Mouse (Mus musculus) kidney, postnatal 10 days (tissue): Measurements from ENCODE around the gene Cd163.
"Not testable (repeated sequence)": the region's sequence is repeated elsewhere in the genome, so short reads cannot be mapped to it uniquely, and the experiment has no call there.

Experiments
- DNase-seq: peaks from one replicate; pipeline ENCODE4 v3.0.0; 2021; ENCODE audit warnings: mixed read lengths

The Cd163 gene

DNA sequence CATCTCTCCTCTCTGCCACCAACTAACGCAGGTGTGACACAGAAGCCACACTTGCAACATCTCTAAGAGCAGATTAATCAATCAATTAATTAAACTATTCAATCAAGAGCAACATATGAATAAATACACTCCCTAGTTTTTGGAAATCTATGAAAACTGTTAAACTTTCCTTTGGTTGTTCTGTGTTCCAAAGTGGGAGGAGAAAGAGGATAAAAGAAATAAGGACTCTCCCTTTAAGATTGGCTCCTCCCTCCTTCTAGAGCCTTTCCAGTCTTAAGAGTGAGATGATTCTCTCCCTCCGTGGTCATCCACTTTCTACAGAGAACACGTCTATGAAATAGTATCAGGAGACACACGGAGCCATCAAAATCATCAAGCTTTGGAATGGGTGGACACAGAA is at the start of gene Cd163:
TSS of gene Cd163 (plus strand) at position 301 of the 400 bp plus-strand sequence.
- DNase-seq = no peak

DNA sequence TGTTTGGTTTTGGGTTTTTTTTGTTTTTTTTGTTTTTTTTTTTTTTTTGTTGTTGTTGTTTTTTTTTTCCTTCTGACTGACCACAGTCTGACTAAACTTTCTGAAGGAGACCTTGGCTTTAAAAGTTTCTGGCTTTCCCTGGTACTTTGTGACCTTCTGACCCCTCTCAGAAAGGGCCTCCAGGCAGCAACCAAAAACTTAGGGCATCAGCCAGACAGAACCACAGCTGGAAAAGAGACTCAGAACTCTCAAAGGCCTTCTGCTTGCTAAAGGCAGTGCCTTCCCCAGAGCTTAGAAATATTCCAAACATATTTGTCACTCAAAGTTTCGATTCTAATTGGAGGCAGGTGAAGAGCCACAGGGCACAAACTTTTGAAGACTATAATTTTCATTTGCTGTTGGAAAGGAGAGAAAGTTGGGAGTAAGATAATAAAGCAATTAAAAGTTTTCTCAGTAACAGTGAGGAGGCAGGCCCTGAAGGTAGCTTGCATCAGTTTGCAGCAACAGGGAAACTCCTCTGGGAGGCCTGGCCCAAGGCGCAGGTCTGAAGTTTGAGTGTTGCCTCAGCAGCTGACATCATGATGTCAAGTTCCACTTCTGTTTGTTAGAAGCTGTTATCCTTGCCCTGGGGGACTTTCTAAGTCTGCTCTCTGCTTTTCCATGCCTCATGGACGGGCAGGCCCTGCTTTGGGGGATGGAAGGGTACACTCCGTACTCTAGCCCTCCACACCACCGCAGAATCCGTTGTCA is 48.6 kb upstream of the Cd163 start:
- DNase-seq = no peak

DNA sequence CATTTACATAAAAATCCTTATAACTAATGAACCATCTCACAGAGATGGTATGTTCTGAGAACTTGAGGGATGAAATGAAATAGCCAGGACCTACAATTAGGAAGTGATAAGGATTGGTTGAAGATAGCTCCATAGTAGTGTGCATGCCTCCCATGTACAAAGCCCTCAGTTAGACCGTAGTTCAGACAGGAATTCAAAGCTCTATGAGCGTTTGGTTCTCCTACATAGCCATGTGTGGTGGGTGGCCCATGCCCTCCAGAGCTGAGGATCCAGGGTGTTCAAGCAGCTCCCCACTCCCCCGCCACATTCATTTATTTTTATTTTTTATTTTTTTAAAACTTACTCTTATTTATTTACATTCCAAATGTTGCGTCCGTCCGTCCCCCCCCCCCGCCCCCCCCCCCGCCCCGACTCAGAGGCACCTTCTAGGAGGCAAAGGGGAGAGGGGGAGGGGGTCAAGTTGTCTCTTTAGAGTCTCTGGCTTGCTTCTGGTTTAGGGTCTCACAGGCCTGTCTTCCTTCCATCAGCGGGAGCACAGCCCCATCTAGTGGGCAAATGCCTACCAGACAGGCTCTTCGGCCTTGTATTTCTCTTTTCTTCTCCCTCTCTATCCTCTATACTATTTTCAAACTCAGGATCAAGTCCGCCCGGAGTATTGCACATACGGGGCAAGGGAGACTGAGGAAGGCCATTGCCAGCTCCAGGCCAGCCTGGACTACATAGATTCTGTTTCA is 44.1 kb upstream of the Cd163 start:
- DNase-seq = peak; percentile 81

DNA sequence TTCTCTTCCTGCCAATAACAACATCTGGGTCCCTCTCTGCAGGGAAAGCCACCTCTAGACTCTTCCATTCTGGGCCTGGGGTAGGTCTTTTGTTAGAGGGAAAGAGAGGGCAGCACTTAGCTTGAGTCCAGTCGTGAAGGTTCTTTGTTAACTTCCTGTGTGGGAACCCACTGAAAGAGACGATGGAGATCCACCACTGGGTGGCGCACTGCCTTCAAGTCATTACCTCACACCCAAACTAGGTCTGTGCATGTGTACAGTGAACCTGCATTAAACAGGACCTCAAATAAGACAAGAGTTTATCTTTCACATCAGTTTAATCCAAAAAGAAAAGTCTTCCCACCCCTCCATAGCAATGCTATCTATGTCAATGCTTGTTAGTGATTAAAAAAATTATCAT is 41.8 kb upstream of the Cd163 start:
- DNase-seq = peak; percentile 86

DNA sequence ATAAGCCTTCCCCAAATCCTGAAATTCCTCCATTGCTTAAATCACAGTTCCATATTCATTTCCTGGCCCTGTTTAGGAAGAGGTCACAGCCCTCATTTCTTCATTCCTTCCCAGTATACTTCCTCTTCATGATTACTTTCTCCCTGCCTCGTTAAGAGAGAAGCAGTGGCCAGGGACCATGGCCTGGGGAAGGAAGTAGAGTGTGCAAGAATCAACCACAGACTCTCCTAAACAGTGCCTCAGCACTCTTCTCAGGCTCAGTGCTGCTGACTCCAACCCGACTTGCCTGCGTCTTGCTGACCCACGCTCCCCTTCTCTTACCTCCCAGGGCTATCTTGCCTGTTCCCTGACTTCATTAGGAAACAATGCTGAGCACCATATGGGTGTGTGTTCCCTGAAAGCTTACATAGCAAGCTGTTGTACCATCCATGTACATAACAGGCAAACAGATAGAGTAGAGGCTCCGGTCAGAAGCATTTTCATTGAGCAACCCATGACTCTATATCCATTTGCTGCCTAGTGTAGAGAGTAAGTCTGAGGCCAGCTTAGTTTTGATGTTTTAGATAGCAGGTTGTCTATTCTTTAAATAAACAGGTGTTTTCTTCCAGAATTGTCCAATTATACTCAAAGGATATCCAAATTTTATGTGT is 31.1 kb upstream of the Cd163 start:
- DNase-seq = no peak

DNA sequence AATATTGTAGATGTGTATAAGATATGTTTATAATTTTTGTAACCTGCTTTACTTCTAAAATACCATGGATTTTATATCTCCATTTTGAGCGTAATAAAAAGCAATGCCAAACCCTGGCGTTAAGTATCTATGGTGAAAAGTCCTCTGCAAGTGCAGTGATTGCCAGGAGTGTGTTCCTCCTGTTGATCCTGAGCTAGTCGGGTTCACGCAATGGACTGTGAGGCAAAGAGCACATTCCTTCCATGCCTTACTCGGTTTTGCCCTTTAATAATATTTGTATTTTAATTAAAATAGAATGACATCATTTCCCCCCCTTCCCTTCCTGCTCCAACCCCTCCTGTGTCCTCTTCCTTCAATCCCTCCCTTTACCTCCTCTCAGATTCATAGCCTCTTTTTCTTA is 26.8 kb upstream of the Cd163 start:
- no peak for DNase-seq

DNA sequence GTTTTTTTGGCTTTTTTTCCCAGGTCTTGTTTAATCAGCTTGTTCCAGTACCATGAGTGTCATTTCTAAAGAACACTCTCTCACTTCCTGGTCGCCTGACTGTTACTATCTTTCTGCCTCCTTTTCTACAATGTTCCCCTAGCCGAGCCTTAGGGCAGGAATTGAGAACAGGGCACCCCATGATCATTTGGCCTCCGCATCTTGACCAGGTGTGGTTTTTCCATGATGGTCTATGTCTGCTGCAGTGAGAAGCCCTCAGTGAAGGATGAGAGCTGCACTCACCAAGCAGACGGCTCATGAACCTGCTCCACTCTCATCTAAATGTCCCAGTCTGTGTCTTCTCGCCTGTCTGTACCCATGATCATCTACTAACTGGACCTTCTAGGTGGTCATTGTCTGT is 26.2 kb upstream of the Cd163 start:
- DNase-seq = no peak

DNA sequence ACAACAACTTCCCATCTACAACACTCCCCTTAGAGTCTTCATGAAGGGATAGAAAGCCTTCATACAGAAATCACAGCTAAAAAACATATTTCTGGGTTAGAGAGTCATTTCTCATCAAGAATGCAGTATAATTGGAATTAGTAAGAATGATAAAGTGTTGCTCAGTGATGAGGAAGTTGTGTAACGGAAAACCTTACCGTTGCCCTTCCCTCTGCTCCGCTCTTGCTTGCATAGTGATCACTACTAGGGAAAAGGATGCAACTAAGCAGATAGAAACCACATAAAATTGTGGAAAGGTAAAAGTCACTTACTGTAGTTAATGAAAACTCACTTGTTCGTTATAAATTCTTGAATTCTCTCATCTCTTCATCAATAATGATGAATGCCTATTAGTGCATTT is 21.7 kb upstream of the Cd163 start:
- no peak for DNase-seq

DNA sequence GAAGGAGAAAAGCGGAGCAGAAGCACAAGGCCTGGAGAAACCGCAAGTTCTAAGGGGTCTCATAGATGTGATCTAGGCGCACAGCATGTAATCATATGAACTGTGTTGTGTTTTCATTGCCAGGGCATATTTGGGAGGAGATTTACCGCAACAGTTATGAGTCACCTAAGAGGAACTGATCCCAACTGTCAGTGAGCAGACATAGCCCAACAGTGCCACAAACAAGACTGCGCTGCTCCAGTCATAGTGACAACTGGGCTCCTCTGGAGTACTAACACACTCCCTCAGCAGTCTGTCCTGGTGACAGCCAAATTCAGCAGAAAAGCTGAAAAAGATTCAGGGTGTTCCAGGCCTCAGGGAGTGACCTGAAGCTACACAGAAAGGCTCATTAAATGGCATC is 7.1 kb upstream of the Cd163 start:
- not testable (repeated sequence) for DNase-seq

DNA sequence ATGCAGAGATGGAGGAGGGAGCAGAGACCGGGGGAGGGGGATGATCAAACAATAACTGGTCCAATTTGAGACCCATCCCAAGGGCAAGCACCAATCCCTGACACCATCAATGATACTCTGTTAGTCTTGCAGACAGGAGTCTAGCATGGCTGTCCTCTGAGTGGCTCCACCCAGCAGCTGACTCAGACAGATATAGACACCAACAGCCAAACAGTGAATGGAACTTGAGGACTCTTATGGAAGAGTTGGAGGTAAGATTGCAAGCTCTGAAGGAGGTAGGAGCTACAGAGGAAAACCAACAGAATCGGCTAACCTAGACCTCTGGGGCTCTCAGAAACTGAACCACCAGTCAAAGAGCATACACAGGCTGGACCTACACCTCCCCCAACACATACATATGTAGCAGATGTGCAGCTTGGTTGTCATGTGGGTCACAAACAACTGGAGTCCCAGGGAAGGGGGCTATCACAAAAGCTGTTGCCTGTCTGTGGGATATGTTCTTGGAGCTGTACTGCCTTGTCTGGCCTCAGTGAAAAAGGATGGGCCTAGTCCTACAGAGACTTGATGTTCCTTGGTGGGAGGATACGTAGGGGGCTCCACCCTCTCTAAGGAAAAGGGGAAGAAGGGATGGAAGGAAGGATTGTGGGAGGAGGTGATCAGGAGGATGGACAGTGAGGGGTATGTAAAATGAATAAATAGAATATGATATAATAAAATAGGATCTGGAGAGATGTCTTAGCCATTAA is 2.8 kb upstream of the Cd163 start:
- no peak for DNase-seq

DNA sequence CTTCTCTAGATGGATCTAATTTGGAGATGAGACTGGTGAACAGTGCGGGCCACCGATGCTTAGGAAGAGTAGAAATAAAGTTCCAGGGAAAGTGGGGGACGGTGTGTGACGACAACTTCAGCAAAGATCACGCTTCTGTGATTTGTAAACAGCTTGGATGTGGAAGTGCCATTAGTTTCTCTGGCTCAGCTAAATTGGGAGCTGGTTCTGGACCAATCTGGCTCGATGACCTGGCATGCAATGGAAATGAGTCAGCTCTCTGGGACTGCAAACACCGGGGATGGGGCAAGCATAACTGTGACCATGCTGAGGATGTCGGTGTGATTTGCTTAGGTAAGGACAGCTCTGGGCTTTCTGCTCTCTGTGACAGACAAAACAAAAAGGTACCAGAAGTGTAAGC is 4.5 kb downstream of the Cd163 start:
- no peak for DNase-seq

DNA sequence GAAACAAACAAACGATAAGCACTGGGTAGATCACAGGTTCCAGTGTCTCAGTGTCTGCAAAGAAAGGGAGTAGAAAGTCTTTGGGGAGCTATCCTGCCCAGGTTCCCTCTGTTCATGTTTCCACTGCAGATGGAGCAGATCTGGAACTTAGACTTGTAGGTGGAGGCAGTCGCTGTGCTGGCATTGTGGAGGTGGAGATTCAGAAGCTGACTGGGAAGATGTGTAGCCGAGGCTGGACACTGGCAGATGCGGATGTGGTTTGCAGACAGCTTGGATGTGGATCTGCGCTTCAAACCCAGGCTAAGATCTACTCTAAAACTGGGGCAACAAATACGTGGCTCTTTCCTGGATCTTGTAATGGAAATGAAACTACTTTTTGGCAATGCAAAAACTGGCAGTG is 7.8 kb downstream of the Cd163 start:
- no peak for DNase-seq

DNA sequence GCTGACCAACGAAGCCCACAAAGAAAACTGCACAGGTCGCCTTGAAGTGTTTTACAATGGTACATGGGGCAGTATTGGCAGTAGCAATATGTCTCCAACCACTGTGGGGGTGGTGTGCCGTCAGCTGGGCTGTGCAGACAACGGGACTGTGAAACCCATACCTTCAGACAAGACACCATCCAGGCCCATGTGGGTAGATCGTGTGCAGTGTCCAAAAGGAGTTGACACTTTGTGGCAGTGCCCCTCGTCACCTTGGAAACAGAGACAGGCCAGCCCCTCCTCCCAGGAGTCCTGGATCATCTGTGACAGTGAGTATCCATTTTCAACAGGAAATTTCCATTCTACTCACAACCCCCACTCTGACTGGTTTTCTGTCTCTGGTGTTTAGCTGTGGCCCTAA is 15.9 kb downstream of the Cd163 start:
- no peak for DNase-seq

DNA sequence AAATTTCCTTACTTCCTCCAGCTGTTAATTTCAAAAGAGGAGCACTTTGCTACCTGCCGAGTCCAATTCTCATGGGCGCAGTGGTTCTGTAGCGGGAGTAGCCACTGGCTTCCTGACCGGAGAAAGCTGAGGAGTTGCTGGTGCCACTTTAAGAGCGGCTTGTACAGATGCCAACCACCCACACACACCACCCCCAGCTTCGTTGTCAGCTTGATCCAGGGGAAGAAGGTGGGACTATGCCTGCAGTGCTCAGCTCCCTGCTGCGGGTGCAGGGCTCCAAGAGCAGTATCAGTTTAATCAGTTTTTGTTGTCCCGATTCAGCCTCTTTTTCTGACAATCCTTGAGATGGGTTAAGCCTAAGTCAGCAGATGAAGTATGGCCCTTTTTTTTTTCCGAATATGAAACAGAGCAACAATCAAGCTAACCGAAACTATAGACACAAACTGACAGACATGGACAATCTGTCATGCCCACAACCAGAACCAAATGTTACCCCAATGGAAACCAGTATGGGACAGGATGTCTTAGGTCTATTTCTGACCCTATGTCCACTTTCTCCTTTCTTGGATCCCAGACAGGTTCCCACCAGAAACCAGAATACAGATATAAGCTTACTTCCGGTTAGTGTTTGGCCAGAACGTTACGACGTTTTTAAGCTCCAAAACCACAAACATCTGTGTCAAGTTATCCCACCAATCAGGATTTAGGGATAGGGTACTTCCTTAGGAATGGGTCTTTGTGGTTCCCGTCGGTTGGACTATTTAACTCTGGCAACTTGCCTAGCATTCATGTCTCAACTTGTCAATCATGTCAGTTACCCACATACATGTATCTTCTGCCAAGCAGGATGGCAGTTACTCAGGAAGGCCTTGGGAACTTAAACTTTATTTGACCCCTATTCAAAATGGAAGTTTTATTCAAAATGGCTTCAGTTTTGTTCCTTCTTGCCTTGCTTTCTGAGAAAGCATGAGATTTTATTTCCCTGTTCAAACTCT is 17.3 kb downstream of the Cd163 start:
- no peak for DNase-seq

DNA sequence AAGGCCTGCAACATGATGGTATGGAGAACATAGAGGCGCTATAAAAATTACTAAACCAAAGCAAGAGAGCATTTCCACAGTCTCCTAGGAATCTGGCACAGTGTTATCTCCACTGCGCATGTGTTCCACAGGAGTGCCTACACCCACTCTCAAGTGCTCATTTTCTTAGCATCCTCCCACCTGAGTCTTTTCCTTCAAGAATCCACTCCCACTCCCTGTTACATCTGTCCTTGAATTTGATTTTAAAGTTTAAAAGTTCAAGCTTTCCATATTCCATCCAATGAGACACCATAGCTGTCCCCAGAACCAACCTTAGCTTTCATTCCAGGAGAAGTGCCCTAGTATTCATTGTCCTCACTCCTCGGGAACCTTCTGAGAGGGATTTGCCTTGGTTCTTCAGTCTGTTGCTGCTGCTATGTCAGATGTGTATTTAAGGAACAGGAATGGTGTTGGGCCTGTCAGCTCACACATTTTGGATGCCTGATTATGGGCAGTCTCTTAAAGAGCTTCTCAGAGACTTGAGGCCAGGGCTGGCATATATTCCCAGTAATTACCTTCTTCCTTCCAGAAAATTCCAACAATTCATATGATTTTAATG is 24.0 kb downstream of the Cd163 start:
- no peak for DNase-seq

DNA sequence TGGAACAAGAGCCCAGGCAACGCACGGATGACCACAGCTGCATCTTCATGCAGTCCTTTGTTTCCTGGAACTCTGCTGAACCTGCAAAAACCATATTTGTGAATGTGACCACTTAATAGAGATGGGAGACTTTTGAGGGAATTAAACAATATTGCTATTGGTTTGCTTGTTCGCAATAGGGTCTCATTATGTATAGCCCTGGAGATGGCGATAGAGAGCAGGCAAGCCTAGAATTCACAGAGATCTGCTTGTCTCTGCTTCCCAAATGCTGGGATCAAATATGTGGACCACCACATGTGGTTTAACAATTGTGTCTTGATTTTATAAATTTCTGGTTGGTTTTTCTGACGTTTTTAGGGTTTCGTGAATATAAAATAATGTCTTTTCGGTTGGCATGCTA is 25.2 kb downstream of the Cd163 start:
- no peak for DNase-seq

DNA sequence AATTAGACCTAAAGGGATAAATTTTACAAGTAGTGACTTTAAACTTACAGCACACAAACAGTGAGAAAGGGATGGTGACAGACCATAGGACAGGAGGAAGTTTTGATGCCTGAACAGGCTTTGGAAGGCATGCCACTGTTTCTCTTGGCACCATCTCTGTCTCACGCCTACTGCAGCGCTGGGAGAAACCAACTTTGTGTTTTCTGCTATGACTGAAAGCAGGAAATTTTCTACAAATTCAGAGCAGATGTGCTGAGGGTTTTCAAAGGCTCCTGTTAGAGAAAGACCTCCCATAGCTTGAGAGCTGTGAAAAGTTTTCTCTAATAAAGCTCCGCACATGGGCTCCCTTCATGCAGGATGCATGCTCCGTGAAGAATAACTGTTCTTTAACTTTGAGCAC is 40.6 kb downstream of the Cd163 start:
- DNase-seq = no peak

DNA sequence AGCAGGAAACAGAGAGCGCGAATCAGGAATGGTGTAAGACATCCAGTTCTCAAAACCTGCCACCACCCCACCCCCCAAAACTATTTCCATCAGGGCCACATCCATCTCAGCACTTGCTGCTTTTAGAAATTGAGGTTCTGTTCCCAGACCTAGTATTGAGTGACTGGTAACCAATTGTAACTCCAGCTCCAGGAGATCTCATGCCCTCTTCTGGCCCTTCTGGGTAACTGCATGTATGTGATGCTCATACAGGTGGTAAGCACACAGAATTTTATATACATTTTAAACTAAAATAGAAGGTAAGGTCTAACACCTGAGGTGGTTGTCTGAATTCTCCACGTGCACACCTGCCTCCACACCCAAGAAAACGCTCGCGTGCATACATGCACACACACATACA is 42.2 kb downstream of the Cd163 start:
- no peak for DNase-seq

DNA sequence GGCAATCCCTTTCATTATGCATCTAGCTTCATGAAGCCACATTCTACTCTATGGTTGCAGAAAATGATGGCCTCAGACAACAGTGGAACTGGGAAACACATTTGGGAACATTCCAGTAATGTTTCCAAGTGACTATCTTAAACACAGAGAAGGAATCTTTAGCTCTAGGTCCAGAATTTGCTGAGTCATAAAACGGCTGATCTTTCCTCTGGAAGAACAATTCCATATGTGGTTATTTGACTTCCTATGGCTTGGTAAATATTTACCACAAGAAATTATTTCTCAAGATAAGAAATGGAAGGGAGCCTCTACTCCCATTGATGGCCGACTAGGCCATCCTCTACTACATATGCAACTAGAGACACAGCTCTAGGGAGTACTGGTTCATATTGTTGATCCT is 48.8 kb downstream of the Cd163 start:
- DNase-seq = no peak

DNA sequence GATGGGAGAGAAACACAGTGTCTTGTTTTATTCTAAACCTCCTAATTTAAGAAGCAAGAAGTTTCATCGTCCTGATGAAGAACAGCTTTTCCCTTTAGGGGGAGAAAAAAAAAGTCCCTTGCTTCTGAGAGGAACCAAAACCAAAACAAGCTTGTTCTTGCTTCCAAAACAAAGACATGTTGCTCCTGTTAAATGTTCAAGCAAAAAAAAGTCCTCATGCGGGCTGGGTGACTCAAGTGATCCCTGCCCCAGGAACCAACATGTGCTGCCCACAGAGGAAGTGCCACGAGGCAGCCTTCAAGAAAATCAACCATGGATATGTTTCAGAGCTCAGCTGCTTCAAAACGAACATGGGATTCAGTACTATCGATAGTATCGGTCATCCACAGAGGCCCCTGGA is 54.5 kb downstream of the Cd163 start:
- no peak for DNase-seq

DNA sequence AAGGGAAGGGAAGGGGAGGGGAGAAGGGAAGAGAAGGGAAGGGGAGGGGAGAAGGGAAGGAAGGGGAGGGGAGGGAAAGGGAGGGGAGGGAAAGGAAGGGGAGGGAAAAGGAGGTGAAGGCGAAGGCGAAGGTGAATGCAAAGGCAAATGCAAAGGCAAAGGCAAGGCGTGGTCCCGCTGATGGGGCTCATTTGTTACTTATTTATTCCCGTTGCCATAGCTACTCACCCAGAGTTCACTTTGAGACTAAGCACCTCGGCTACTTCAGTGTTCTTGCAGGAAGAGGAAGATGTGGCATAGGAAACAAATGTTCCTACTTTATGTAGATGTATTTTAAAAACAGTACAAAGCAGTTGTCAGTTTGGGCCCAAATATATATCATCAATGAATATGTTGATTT is 56.1 kb downstream of the Cd163 start:
- no peak for DNase-seq

DNA sequence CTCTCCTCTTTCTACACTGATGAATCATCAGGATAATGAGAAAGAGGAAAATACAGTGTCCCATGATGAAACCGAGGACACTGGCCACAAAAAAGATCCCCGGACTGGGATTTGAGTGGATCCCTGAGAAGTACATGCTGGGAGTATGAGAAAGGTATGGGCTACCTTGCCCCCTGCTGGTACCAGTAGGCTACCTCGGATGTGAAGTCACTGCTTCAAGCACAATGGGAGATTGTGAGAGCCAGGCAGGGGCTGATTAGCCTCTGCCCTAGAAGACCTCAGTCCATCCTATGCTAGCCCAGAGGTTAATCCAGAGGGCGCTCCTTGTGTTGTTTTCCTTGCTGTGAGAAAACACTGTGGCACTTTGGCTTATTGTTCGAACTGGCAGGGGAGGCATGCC is 59.9 kb downstream of the Cd163 start:
- no peak for DNase-seq
